Mouse (Mus musculus) limb, embryonic 14.5 days (tissue): ENCODE measurements around the gene Astn2. TPM values are rescaled to one million over a fixed set of nuclear protein-coding genes. Genes with fewer than 3 reads are reported as not detected.

Experiments
- ATAC-seq: fragments of 200-750 bp; cut with Nextera tagmentation; 2 replicates; pipeline ENCODE4 v1.8.0; 2017; ENCODE audit warnings: low read depth, moderate number of reproducible peaks, moderate TSS enrichment; ENCODE audit not compliant: low FRiP score
- DNase-seq: peaks from one replicate; pipeline ENCODE4 v3.0.0-alpha.2; 2015; ENCODE audit warnings: low spot score
- H3K27ac ChIP-seq: fragments of 300-500 bp; sonication (generic); replicated peaks from 2 replicates; pipeline ENCODE4 v1.5.1; 2014; ENCODE audit warnings: low read depth, mild to moderate bottlenecking, low read length, moderate library complexity, mixed read lengths
- H3K27me3 ChIP-seq: fragments of 300-500 bp; sonication (generic); 2 replicates; pipeline ENCODE4 v1.6.1; 2014; ENCODE audit warnings: low read length, mixed read lengths; ENCODE audit not compliant: control insufficient read depth, insufficient read depth
- H3K36me3 ChIP-seq: fragments of 300-500 bp; sonication (generic); 2 replicates; pipeline ENCODE4 v1.6.1; 2014; ENCODE audit warnings: mild to moderate bottlenecking, low read length, moderate library complexity, mixed read lengths; ENCODE audit not compliant: control insufficient read depth, insufficient read depth
- H3K4me1 ChIP-seq: fragments of 300-500 bp; sonication (generic); 2 replicates; pipeline ENCODE4 v1.6.1; 2014; ENCODE audit warnings: antibody characterized with exemption, low read length, mixed read lengths; ENCODE audit not compliant: control insufficient read depth, insufficient read depth
- H3K4me2 ChIP-seq: fragments of 300-500 bp; sonication (generic); replicated peaks from 2 replicates; pipeline ENCODE4 v1.6.1; 2014; ENCODE audit warnings: low read depth, mild to moderate bottlenecking, low read length, moderate library complexity; ENCODE audit not compliant: severe bottlenecking
- H3K4me3 ChIP-seq: fragments of 300-500 bp; sonication (generic); replicated peaks from 2 replicates; pipeline ENCODE4 v1.5.1; 2014; ENCODE audit warnings: low read length
- H3K9ac ChIP-seq: fragments of 300-500 bp; sonication (generic); 2 replicates; pipeline ENCODE4 v1.6.1; 2014; ENCODE audit warnings: mild to moderate bottlenecking, low read depth, low read length, moderate library complexity; ENCODE audit not compliant: severe bottlenecking
- H3K9me3 ChIP-seq: fragments of 300-500 bp; sonication (generic); 2 replicates; pipeline ENCODE4 v1.6.1; 2016; ENCODE audit warnings: low read length; ENCODE audit not compliant: control insufficient read depth
- POLR2A ChIP-seq: fragments of 200-500 bp; IDR thresholded peaks from 2 replicates; pipeline ENCODE4 v1.8.0; 2012; ENCODE audit warnings: inconsistent platforms, mild to moderate bottlenecking, moderate library complexity, borderline replicate concordance; ENCODE audit not compliant: insufficient read depth, insufficient read length; ENCODE audit errors: extremely low read depth
- WGBS: fragments of 180-500 bp; shearing (Covaris S2); extraction: QIAGEN DNeasy Blood & Tissue Kit; methylation state at CpG from one replicate; pipeline ENCODE4 v1.1.7; 2014; 5-methylcytosine and 5-hydroxymethylcytosine counted together
- polyA plus RNA-seq, 2 experiments: library from polyadenylated mRNA; depleted of rRNA in 1 of 2; stranded (reverse) in 1 of 2; unstranded in 1 of 2; fragments of >200 nt; fragmentation: Nextera tagmentation in 1 of 2; extraction: Ambion mirVana in 1 of 2; gene quantifications; 2 replicates each; pipeline versions ENCODE4 v1.2.1 to v1.2.3; 2012 to 2014

The Astn2 gene
- polyA plus RNA-seq, 2 experiments = 1.6 to 8.7 TPM

- Histone ChIP-seq H3K9ac (no peak overlapping the region), H3K4me1 (no peaks in the 10 kb centered on the region), H3K27me3 (no peaks in the 10 kb centered on the region), H3K9me3 (no peaks in the 10 kb centered on the region), H3K36me3 (no peaks in the 10 kb centered on the region), H3K4me2 (no peak overlapping the region), H3K27ac (no peak overlapping the region), H3K4me3 (no peak overlapping the region)
- DNase-seq (no peak), ATAC-seq (no peak)
- no peak for TF ChIP-seq POLR2A
- WGBS = 88% methylated on average over 3 of the region's 3 CpGs
Observed at GRCm38 (mm10) chr4:66126181-66126580, 278.2 kb downstream of the Astn2 start.

- ATAC-seq (no peak), DNase-seq (no peak)
- 87% methylated on average over 7 of the region's 7 CpGs for WGBS
- Histone ChIP-seq H3K27ac (no peak overlapping the region), H3K27me3 (no peaks in the 10 kb centered on the region), H3K4me3 (no peak overlapping the region), H3K36me3 (no peaks in the 10 kb centered on the region), H3K9ac (no peak overlapping the region), H3K4me2 (no peak overlapping the region), H3K4me1 (no peaks in the 10 kb centered on the region), H3K9me3 (no peaks in the 10 kb centered on the region)
- no peak for TF ChIP-seq POLR2A
Observed at GRCm38 (mm10) chr4:66122766-66123358, 281.5 kb downstream of the Astn2 start.

GRCm38 (mm10) chr4:66114243-66114642 is 290.2 kb downstream of the Astn2 start:
- no peaks in the 10 kb centered on the region for H3K27me3 ChIP-seq
- H3K9ac ChIP-seq = no peak overlapping the region
- no peak overlapping the region for H3K4me3 ChIP-seq
- H3K27ac ChIP-seq = no peak overlapping the region
- H3K36me3 ChIP-seq = no peaks in the 10 kb centered on the region
- no peak for TF ChIP-seq POLR2A
- no peak for DNase-seq
- H3K4me2 ChIP-seq = no peak overlapping the region
- no peaks in the 10 kb centered on the region for H3K9me3 ChIP-seq
- H3K4me1 ChIP-seq = no peaks in the 10 kb centered on the region
- WGBS = 78% methylated on average over 2 of the region's 2 CpGs
- ATAC-seq = no peak

GRCm38 (mm10) chr4:66102037-66102436 is 302.4 kb downstream of the Astn2 start:
- ATAC-seq (no peak), DNase-seq (no peak)
- 19% methylated on average over 5 of the region's 5 CpGs for WGBS
- H3K9me3 ChIP-seq = no peaks in the 10 kb centered on the region
- TF ChIP-seq POLR2A = no peak
- H3K4me3 ChIP-seq = no peak overlapping the region
- H3K4me2 ChIP-seq = no peak overlapping the region
- no peak overlapping the region for H3K27ac ChIP-seq
- no peaks in the 10 kb centered on the region for H3K27me3 ChIP-seq
- peaks cover 5% of the 10 kb centered on the region; the same call in 1 of the 2 replicates for H3K4me1 ChIP-seq
- no peak overlapping the region for H3K9ac ChIP-seq
- H3K36me3 ChIP-seq = no peaks in the 10 kb centered on the region

- no peak for DNase-seq
- ATAC-seq = no peak
- Histone ChIP-seq H3K4me2 (no peak overlapping the region), H3K9me3 (no peaks in the 10 kb centered on the region), H3K27ac (no peak overlapping the region), H3K27me3 (no peaks in the 10 kb centered on the region), H3K36me3 (no peaks in the 10 kb centered on the region), H3K9ac (no peak overlapping the region), H3K4me1 (peaks cover 5% of the 10 kb centered on the region; the same call in 1 of the 2 replicates), H3K4me3 (no peak overlapping the region)
- TF ChIP-seq POLR2A = no peak
- 55% methylated on average over 1 of the region's 1 CpGs for WGBS
Observed at GRCm38 (mm10) chr4:66097629-66098028, 306.8 kb downstream of the Astn2 start.
